Mouse (Mus musculus) midbrain, embryonic 13.5 days (tissue): Measurements from ENCODE around the gene Aipl1. TPM values are rescaled to one million over a fixed set of nuclear protein-coding genes. Genes with fewer than 3 reads are reported as not detected.
A peak's percentile ranks its signal among the peaks of the same experiment; 100 is the strongest.

ENCODE experiments used
- ATAC-seq: fragments of 200-750 bp; cut with Nextera tagmentation; 2 replicates; pipeline ENCODE4 v1.8.0; 2017; ENCODE audit warnings: mild to moderate bottlenecking, moderate TSS enrichment, moderate library complexity
- H3K27ac ChIP-seq: fragments of 300-500 bp; sonication (generic); 2 replicates; pipeline ENCODE4 v1.5.1; 2015; ENCODE audit warnings: inconsistent platforms, mild to moderate bottlenecking, moderate library complexity
- H3K27me3 ChIP-seq: fragments of 300-500 bp; sonication (generic); 2 replicates; pipeline ENCODE4 v1.6.1; 2015; ENCODE audit warnings: mild to moderate bottlenecking, inconsistent platforms
- H3K36me3 ChIP-seq: fragments of 300-500 bp; sonication (generic); 2 replicates; pipeline ENCODE4 v1.6.1; 2015; ENCODE audit warnings: mild to moderate bottlenecking, inconsistent platforms
- H3K4me1 ChIP-seq: fragments of 300-500 bp; sonication (generic); replicated peaks from 2 replicates; pipeline ENCODE4 v1.6.1; 2015; ENCODE audit warnings: inconsistent platforms
- H3K4me2 ChIP-seq: fragments of 300-500 bp; sonication (generic); replicated peaks from 2 replicates; pipeline ENCODE4 v1.6.1; 2015; ENCODE audit warnings: moderate library complexity, mild to moderate bottlenecking, inconsistent platforms
- H3K4me3 ChIP-seq: fragments of 300-500 bp; sonication (generic); replicated peaks from 2 replicates; pipeline ENCODE4 v1.5.1; 2015; ENCODE audit warnings: mild to moderate bottlenecking, inconsistent platforms
- H3K9ac ChIP-seq: fragments of 300-500 bp; sonication (generic); replicated peaks from 2 replicates; pipeline ENCODE4 v1.6.1; 2015; ENCODE audit warnings: mild to moderate bottlenecking, inconsistent platforms
- H3K9me3 ChIP-seq: fragments of 300-500 bp; sonication (generic); 2 replicates; pipeline ENCODE4 v1.6.1; 2016; ENCODE audit warnings: mild to moderate bottlenecking, inconsistent platforms
- WGBS: fragments of 180-500 bp; shearing (Covaris S2); methylation state at CpG from one replicate; pipeline ENCODE4 v1.1.7; 2015; 5-methylcytosine and 5-hydroxymethylcytosine counted together
- polyA plus RNA-seq: library from polyadenylated mRNA; unstranded; fragments of >200 nt; fragmentation: Nextera tagmentation; extraction: Ambion mirVana; gene quantifications from 2 replicates; pipeline ENCODE4 v1.2.1, GENCODE M21; 2015

Aipl1 gene
- polyA plus RNA-seq, 1 experiment from 2014 or later, result 0.43 TPM

GRCm38 (mm10) chr11:72049171-72049759 lies 12.0 kb upstream of the Aipl1 start:
- no peak overlapping the region for H3K27ac ChIP-seq
- 74% methylated on average over 8 of the region's 8 CpGs for WGBS
- H3K4me2 ChIP-seq, result no peak overlapping the region
- no peaks in the 10 kb centered on the region for H3K9me3 ChIP-seq
- no peak overlapping the region for H3K9ac ChIP-seq
- H3K4me3 ChIP-seq, result no peak overlapping the region
- H3K36me3 ChIP-seq, result peaks cover 15% of the 10 kb centered on the region; the same call in 1 of the 2 replicates
- no peak for ATAC-seq
- peaks cover 32% of the 10 kb centered on the region for H3K4me1 ChIP-seq
- peaks cover 39% of the 10 kb centered on the region for H3K27me3 ChIP-seq

- Histone ChIP-seq H3K27ac (no peak overlapping the region), H3K9me3 (no peaks in the 10 kb centered on the region), H3K4me1 (peaks cover 37% of the 10 kb centered on the region), H3K27me3 (peaks cover 34% of the 10 kb centered on the region), H3K9ac (no peak overlapping the region), H3K36me3 (peaks cover 15% of the 10 kb centered on the region; the same call in 1 of the 2 replicates), H3K4me2 (no peak overlapping the region), H3K4me3 (no peak overlapping the region)
- WGBS, result 61% methylated on average over 6 of the region's 6 CpGs
- ATAC-seq, result no peak
These were observed 11.4 kb upstream of the Aipl1 start for GRCm38 (mm10) chr11:72048730-72049129.

GRCm38 (mm10) chr11:72044231-72044630 lies 6.9 kb upstream of the Aipl1 start:
- H3K9me3 ChIP-seq, result no peaks in the 10 kb centered on the region
- H3K27me3 ChIP-seq, result peaks cover under 1% of the 10 kb centered on the region
- WGBS, result 82% methylated on average over 3 of the region's 3 CpGs
- H3K27ac ChIP-seq, result no peak overlapping the region
- H3K9ac ChIP-seq, result no peak overlapping the region
- H3K4me1 ChIP-seq, result peaks cover 50% of the 10 kb centered on the region
- H3K4me2 ChIP-seq, result peak overlapping the region; percentile 87; the same call in 1 of the 2 replicates
- H3K4me3 ChIP-seq, result peak overlapping the region; percentile 69; the same call in 1 of the 2 replicates
- peaks cover 15% of the 10 kb centered on the region; the same call in 1 of the 2 replicates for H3K36me3 ChIP-seq
- ATAC-seq, result no peak

GRCm38 (mm10) chr11:72042631-72043030 lies 5.3 kb upstream of the Aipl1 start:
- Histone ChIP-seq H3K27me3 (no peaks in the 10 kb centered on the region), H3K9ac (peak overlapping the region; percentile 59), H3K36me3 (peaks cover 15% of the 10 kb centered on the region; the same call in 1 of the 2 replicates), H3K9me3 (no peaks in the 10 kb centered on the region), H3K4me2 (peak overlapping the region; percentile 87), H3K4me3 (peak overlapping the region; percentile 69), H3K27ac (no peak overlapping the region), H3K4me1 (peaks cover 64% of the 10 kb centered on the region)
- WGBS, result 0% methylated on average over 14 of the region's 14 CpGs
- ATAC-seq, result no peak

- Histone ChIP-seq H3K9ac (peak within 1 kb of the TSS; percentile 66), H3K4me1 (peaks cover 70% of the 10 kb centered on the region), H3K9me3 (no peaks in the 10 kb centered on the region), H3K4me2 (peak within 1 kb of the TSS; percentile 87), H3K36me3 (peaks cover 15% of the 10 kb centered on the region; the same call in 1 of the 2 replicates), H3K27me3 (no peaks in the 10 kb centered on the region), H3K27ac (peak within 1 kb of the TSS; percentile 74), H3K4me3 (peak within 1 kb of the TSS; percentile 69)
- peak; percentile 91 for ATAC-seq
- WGBS, result under 1% methylated on average over 52 of the region's 52 CpGs
These were observed 4.7 kb upstream of the Aipl1 start, which contains the start of gene Pimreg for GRCm38 (mm10) chr11:72041768-72042607. Gene Pimreg (plus strand): TSS chr11:72042032.

GRCm38 (mm10) chr11:72041290-72041767 lies 4.0 kb upstream of the Aipl1 start:
- Histone ChIP-seq H3K9me3 (no peaks in the 10 kb centered on the region), H3K9ac (peak overlapping the region; percentile 66), H3K27me3 (no peaks in the 10 kb centered on the region), H3K4me3 (peak overlapping the region; percentile 69), H3K36me3 (peaks cover 10% of the 10 kb centered on the region; the same call in 1 of the 2 replicates), H3K4me1 (peaks cover 70% of the 10 kb centered on the region), H3K27ac (peak overlapping the region; percentile 74; the same call in 1 of the 2 replicates), H3K4me2 (peak overlapping the region; percentile 87)
- ATAC-seq, result no peak
- WGBS, result 9% methylated on average over 6 of the region's 6 CpGs

- ATAC-seq, result peak; percentile 5; the same call in 1 of the 2 replicates
- H3K9me3 ChIP-seq, result no peaks in the 10 kb centered on the region
These were observed 2.5 kb upstream of the Aipl1 start for GRCm38 (mm10) chr11:72039599-72040386.

GRCm38 (mm10) chr11:72037996-72038395 lies 687 bp upstream of the Aipl1 start:
- no peak overlapping the region for H3K4me2 ChIP-seq
- no peaks in the 10 kb centered on the region for H3K36me3 ChIP-seq
- ATAC-seq, result no peak
- no peak overlapping the region for H3K4me3 ChIP-seq
- H3K9ac ChIP-seq, result no peak overlapping the region
- H3K27ac ChIP-seq, result no peak overlapping the region
- no peaks in the 10 kb centered on the region for H3K9me3 ChIP-seq
- WGBS, result 2% methylated on average over 4 of the region's 4 CpGs
- no peaks in the 10 kb centered on the region for H3K27me3 ChIP-seq
- peaks cover 51% of the 10 kb centered on the region for H3K4me1 ChIP-seq

More at GRCm38 (mm10) chr11:72039599-72040386, 2.5 kb upstream of the Aipl1 start:
- peak overlapping the region; percentile 7; the same call in 1 of the 2 replicates for H3K4me3 ChIP-seq
- H3K9ac ChIP-seq, result peak overlapping the region; percentile 36
- H3K4me2 ChIP-seq, result peak overlapping the region; percentile 39
- WGBS, result 16% methylated on average over 16 of the region's 16 CpGs
- H3K27ac ChIP-seq, result peak overlapping the region; percentile 62
- H3K4me1 ChIP-seq, result peaks cover 69% of the 10 kb centered on the region
- 0 out of 2 replicates have a peak, but pooled peaks cover 1% of the 10 kb centered on the region for H3K36me3 ChIP-seq
- no peaks in the 10 kb centered on the region for H3K27me3 ChIP-seq

- no peaks in the 10 kb centered on the region for H3K36me3 ChIP-seq
- no peak overlapping the region for H3K4me2 ChIP-seq
- no peaks in the 10 kb centered on the region for H3K9me3 ChIP-seq
- H3K4me3 ChIP-seq, result no peak overlapping the region
- no peak for ATAC-seq
- 91% methylated on average over 3 of the region's 3 CpGs for WGBS
- H3K4me1 ChIP-seq, result peaks cover 8% of the 10 kb centered on the region
- no peak overlapping the region for H3K9ac ChIP-seq
- no peak overlapping the region for H3K27ac ChIP-seq
- H3K27me3 ChIP-seq, result peaks cover 17% of the 10 kb centered on the region
These were observed 4.7 kb downstream of the Aipl1 start for GRCm38 (mm10) chr11:72032589-72032988.

- H3K27me3 ChIP-seq, result peaks cover 19% of the 10 kb centered on the region
- peaks cover 3% of the 10 kb centered on the region; the same call in 1 of the 2 replicates for H3K4me1 ChIP-seq
- H3K27ac ChIP-seq, result no peak overlapping the region
- no peaks in the 10 kb centered on the region for H3K9me3 ChIP-seq
- no peaks in the 10 kb centered on the region for H3K36me3 ChIP-seq
- H3K9ac ChIP-seq, result no peak overlapping the region
- 79% methylated on average over 4 of the region's 4 CpGs for WGBS
- no peak overlapping the region for H3K4me2 ChIP-seq
- no peak overlapping the region for H3K4me3 ChIP-seq
- ATAC-seq, result no peak
These were observed 5.2 kb downstream of the Aipl1 start for GRCm38 (mm10) chr11:72032091-72032490.

- 94% methylated on average over 7 of the region's 7 CpGs for WGBS
- Histone ChIP-seq H3K4me2 (no peak overlapping the region), H3K27ac (no peak overlapping the region), H3K36me3 (no peaks in the 10 kb centered on the region), H3K4me1 (peaks cover 3% of the 10 kb centered on the region; the same call in 1 of the 2 replicates), H3K27me3 (peaks cover 19% of the 10 kb centered on the region), H3K4me3 (no peak overlapping the region), H3K9ac (no peak overlapping the region), H3K9me3 (no peaks in the 10 kb centered on the region)
- ATAC-seq, result no peak
These were observed 6.0 kb downstream of the Aipl1 start for GRCm38 (mm10) chr11:72031353-72031752.
